Mouse (Mus musculus) left cerebral cortex, postnatal 14 days (tissue): ENCODE measurements around the gene BC052040. TPM values are rescaled to one million over a fixed set of nuclear protein-coding genes. Genes with fewer than 3 reads are reported as not detected.

Source experiments
- DNase-seq, 2 experiments: peaks; one replicate each; pipeline ENCODE4 v3.0.0; 2021 to 2022; ENCODE audit warnings: low spot score in 2 of 2, mixed read lengths in 1 of 2
- intact Hi-C: fragments of 180-260 bp; cut with DNase I; formaldehyde crosslinking; loops from one replicate; pipeline ENCODE4 v1.15.1; 2025
- microRNA-seq, 2 experiments: library from miRNA; unstranded; fragments of <30 nt; microRNA quantifications; one replicate each; pipeline ENCODE4 v1.2.0; 2022
- total RNA-seq, 2 experiments: library from RNA; stranded (reverse); gene quantifications; 2 replicates each; pipeline ENCODE4 v1.2.3; 2021

Gene BC052040
- total RNA-seq, 2 experiments from 2014 or later: 6.5 to 8.0 TPM

GRCm38 (mm10) chr2:115813721-115814120, 232.2 kb downstream of the BC052040 start:
- intact Hi-C loops: no loop called here
- no peak for DNase-seq

- DNase-seq: no peak
- intact Hi-C loops: no loop called here
Measured at GRCm38 (mm10) chr2:115817959-115818358, 236.4 kb downstream of the BC052040 start.

DNA sequence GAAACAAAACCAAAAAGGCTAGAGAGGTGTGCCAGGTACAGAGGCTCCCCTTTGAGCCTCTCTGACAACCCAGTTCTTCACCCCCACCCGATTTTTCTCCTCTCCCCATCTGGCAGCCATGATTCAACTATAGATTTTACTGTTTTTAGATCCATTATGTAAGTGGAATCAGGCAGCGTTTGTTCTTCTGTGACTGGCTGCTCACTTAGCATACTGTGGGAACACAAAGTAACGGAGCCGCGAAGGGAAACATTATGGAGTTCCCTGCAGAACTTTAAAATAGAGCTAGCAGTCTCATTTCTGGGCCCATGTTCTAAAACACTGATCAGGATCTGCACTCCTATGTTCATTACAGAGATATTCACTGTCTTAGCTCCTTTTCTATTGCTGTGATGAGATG, 240.8 kb downstream of the BC052040 start:
- intact Hi-C loops: no loop called here
- peak; percentile 58 to 76 for DNase-seq

Small RNAs within 50 kb of the gene (microRNA-seq; reads per million reads assigned to microRNA genes)
- gene Mir1951: 0 to 2.6 reads per million in 2 experiments
